Mouse (Mus musculus) right cerebral cortex, postnatal 10 days (tissue): ENCODE measurements around the gene Il2rb.
A peak's percentile ranks its signal among the peaks of the same experiment; 100 is the strongest.

Experiments used
- DNase-seq, 2 experiments: peaks; one replicate each; pipeline ENCODE4 v3.0.0; 2021; ENCODE audit warnings: low spot score in 2 of 2

Il2rb gene

DNA sequence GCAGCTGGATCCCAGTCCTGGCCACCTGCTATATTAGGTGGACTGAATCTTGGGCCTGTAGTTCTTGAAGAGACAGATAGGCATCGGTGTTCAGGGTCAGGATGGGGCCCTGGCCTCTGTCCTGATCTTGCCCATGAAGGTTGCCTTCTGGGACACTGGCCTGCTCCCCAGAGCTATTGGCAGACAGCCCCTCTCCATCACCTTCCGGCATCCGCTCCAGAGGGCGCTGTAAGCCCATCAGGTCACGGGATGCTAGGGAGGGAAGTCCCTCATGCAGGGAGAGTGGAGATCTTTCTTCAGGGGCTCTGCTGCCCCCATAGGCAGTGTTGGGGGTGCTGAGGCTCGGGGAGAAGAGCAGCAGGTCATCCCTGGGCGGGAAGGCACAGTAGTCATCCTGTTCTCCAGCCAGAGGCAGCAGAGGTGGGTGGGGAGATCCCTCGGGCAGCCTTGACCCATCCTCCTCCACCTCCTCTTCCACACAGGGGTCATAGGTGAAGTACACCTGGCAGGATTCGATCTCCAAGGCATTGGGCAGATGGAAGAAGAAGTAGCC lies 13.5 kb downstream of the Il2rb start:
- DNase-seq: no peak

DNA sequence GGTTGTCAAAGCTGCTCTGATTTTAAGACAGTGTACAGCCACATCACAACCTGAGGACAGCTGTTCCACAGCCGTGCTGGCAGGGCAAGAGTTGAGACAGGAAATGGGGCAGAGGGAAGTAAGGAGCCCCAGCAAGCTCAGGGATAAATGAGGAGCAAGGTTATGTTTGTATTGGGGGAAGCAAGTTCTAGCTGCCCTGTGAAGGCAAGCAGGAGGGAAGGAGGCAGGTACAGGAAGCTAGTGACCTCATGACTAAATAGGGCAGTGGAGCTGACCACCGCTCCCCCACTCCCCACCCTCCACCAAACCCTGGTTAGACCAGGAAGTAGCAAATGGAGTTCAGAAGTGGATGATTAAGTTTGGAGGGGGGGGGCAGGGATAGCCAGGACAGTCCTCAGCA lies 14.1 kb downstream of the Il2rb start:
- DNase-seq: no peak

DNA sequence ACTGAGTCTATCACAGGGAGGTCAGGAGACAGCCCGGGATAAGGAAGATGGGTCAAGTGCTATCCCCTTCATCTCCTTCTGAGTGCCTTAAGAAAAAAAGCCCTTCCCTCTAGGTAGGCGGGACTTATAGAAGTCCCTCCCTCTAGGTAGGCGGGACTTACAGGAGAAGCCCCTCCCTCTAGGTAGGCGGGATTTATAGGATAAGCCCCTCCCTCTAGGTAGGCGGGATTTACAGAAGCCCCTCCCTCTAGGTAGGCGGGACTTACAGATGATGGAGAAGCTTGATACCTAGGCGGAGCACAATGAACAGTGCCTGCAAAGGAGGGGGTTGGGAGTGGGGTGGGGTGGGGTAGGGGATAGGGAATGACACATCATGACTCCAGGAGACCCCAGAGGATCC lies 15.0 kb downstream of the Il2rb start:
- DNase-seq: no peak

DNA sequence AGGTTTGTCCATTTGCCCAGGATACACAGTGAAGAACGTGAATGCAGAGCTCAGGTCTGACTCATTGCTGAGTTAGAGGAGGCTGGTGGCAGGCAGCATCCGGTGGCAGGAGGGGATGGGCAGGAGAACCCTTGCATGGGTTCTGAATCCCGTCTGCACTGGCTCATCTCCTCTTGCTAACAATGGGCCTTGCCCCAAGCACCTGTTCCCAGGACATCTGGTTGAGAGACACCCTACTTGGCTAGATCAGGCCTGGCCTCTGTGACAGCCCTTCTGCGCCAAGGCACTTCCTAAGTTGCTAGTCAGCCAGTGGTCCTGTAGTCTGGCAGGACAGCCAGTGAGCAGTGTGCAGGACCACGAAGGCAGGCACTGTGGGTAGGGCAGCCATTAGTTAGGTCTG lies 15.6 kb downstream of the Il2rb start:
- DNase-seq: no peak

DNA sequence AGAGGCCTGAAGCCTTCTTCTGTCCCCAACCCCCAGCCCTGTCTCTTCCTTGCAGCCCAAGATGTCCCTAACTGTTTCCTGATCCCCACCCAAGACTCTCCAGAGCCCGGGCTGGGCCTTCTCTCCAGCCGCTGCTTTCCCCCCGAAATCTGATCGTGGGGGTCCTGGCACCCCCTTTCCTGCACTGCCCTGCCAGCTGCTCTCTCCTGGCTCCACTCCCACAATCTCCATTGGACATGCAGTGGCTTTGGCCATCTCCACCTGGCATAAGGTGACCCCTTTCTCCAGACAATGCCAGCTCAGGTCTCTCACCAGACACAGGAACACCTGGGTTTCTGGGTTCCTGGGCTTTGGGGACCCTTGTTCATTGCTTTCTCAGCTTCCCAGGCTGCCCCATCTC lies 17.0 kb downstream of the Il2rb start:
- no peak for DNase-seq

DNA sequence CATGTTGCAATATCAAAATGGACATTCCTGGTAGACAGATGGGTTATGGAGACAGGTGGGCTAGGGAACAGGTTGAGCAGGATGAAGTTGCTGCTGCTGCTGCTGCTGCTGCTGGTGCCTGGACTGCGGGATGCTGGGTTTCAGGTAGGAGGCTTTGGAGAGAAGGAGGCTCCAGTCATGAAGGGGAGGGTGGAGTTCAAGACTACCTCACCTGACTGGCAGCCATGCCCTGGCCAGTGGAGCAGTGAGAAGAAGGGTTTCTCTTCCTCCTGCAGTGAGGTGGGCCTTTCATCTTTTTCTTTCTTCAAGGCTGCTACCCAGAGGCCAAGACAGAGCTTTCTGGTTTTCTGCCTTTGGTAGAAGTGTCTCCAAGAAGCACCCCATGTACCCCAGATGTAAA lies 18.2 kb downstream of the Il2rb start:
- DNase-seq: no peak

DNA sequence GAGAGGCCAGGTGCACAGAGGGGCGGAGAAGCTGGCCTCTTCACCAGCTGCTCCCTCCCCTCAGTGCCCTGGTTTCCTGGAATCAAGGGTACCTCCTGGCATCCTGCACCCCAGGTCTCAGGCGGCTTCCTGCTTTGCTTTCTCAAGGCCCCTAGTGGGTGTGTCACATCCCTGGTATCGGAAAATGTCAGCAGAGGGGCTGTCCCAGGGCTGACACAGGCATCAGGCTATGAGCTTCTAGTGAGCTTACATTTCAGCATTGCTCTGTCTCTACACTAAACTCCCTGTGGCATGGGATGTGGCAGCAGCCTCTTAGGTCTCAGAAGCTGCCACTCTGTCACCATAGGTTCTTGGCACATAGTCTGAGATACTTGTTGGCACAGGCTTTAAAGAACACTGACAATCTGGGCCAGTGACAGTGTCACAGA lies 19.5 kb downstream of the Il2rb start:
- DNase-seq: no peak

DNA sequence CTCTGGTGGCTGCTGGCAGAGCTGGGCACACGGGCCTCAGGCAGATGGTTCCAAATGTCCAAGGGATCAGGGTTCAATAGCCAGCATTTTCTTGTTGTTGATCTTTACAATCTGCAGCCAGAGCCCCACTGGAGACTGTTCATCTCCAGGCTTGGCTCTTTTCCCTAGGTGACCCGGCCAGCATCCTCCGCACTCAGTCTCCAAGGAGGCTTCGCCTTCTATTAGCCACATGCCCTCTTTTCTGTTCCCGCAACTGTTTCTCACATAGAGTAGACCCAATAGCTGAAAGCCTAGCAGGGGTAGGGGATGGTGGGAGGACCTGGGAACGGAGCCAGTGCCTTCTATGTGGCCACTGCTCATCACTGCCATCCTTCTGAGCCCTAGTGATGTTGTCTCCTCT lies 21.6 kb downstream of the Il2rb start:
- no peak for DNase-seq

DNA sequence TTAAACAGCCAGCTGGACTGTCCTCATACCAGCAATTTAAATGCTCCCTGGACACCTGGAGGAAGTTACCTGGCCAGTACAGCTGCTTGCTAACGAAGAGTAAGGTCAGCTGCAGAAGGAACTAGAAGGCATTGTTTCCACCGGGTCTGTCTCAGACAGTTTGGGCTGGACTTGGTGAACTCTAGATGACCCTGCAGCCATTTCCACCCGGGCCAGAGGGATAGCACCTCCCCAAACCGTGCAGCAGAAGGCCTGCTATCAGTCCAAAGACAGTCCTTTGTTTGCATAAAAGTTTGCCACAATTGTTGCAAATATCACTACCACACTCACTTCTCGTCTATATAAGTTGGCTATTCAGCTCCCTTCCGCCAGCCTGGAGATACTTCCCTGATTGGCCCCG lies 23.2 kb downstream of the Il2rb start:
- DNase-seq: no peak

DNA sequence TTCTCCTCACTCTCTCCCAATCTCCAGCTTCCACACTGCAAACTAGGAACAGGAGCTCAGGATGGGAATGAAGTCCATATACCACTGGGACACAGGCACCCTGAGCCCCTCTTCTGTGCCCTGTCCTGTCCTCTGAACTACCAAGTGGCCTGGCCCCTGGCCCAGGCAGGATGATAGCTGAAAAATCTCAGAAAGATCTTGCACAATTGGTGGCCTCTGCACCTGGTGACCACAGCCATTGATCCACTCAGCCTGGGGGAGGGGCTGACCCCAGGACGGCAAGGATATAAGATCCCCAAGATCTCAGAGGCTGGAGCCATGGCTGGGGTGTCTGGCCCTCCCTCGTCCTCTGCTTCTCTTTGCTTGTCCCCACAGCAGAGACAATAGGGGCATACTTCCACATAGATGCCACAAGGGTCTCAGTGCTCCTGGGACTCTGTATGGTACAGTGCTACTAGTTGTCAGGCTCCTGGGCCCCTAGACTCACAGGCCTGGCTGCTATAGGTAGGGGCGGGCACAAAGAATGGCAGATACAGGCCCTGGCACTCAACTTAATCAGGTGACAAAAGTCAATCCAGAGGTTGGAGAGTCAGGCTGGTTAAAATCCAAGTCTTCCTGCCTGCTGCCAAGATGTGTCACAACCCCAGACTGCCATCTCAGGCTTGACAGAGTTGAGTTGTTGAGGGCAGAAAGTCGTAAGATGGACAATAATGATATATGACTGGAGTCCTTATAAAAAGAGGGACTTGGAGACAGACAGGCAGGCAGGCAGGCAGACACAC lies 24.4 kb downstream of the Il2rb start:
- no peak for DNase-seq

DNA sequence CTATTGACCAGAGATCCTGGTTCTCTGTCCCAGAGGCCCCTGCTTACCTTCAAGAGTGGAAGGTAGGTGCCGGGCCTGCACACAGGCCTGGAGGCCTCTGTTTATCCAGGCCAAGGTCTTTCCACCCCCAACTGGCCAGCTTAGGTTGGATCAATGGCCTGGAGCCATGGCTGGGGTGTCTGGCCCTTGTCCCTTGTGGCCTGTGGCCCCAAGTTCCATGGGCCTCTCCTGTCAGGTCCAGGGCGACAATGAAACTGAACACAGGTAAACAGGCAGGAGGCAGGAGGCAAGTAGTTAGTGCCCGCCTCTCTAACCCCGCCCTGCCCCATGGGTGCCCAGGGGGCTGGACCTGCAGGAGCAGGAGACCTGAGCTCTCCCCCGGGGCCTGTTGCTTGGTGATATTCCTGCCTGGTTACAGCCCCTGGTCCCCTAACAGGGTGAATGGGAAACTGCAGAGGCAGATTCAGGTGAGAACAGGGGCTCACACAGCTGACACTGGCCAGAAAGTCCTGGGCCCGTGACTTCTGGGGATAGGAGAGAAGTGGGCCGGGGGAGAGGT lies 26.6 kb downstream of the Il2rb start, which contains the start of gene Tmprss6:
Gene Tmprss6 (minus strand): TSS at position 256 of the 559 bp plus-strand sequence.
- DNase-seq: no peak

DNA sequence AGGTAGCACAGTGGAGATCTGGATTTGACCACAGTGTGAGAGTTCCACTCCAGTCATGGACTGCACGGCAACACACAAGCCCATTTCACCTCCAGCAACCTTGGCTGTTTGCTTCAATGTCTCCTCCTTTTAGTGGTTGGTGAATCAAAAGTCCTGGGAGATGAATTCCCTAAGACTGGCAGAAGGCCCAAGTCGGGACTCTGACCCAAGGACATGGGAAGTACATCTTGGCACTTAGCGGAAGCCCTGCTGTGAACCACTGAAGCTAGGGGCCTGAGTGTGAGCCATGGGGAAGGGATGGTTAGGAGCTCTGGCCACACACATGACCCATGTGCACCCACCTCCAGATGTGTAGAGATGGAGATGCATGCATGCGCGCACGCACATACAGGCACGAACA lies 27.5 kb downstream of the Il2rb start:
- DNase-seq: no peak

DNA sequence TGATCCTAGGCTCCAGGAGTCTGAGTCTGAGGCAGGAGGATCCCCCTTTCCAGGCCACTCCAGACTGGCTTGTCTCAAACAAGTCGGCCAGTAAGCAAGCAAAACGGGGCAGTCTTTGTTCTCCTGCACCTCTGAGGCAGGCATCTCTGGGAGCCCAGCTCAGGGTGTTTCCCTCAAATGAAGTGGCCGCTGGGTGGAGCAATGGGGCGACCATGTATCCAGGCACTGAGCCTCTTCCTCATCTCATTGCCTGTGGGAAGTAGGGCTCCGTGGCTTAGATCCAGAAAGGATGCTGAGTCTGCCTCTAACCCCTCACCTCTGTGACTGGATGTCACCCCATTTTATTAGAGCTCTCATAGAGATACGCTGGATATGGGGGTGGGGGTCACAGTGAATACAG lies 28.3 kb downstream of the Il2rb start:
- DNase-seq: no peak

DNA sequence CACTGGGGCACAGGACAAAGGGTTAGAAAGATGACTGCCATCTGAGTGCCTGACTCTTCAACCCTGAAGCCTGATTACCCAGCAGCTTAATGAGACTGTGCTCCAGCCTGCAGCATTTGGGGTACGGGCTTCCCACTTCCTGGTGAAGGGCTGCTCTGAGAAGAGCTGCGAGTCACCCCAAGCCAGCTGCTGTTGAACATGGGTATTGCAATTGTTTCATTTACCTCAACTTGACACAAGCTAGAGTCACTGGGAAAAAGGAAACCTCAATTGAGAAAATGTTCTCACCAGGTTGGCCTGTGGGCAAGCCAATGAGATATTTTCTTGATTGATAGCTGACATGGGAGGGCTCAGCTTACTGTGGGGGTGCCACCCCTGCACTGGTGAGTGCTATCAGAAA lies 32.1 kb downstream of the Il2rb start:
- no peak for DNase-seq

DNA sequence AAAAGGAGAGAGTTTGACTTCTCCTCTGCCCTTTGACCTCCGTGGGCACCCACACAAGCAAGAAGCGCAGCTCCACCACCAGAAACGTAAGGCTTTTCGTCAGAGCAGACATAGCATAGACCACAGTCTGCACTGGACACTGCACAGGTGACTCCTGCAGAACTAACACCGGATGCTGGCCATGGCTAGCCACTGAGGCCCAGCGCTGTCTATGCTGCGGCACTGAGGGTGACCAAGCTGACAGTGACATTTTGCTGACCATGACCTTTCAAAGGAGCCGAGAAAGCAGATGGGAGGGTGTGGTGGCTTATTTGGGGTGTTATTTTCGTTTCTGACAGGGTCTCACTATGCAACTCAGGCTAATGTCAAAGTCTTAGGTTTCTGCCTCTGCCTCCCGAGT lies 37.9 kb downstream of the Il2rb start:
- no peak for DNase-seq

DNA sequence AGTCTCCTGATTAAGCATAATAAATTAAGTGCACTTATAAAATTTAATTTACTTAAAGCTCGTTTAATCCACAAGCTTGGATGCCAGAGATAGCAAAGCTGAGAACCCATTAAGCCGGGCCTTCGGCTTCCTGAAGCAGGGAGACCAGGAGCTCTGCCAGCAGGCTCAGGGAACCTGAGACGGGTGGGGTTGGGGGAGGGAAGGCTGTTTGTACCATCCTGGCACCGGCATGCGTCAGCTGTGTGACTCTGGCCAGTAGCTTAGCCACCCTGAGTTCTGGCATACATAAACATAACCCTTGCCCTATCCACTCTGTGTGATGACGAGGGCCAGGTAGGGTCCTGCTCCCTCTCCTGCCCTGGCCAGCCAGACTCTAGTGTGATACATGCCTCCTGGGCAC lies 39.0 kb downstream of the Il2rb start:
- no peak for DNase-seq

DNA sequence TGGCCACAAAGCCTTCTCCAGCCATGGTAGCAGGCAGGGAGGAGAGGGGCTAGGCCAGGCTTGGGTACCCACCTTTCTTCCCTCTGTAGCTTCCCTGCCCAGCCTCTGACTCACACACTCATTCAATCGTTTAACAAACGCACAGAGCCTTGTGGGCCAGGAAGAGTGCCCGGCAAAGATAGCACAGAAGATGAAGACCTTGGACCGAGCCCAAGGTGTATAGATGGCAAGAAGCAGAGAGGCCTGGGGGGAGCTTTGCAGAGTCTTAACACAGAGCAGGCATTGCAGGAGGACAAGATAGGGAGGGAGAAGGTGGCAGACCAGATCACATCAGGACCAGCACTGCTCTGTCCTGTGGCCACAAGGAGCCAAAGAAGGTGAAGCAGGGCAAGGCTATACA lies 39.9 kb downstream of the Il2rb start:
- no peak for DNase-seq

DNA sequence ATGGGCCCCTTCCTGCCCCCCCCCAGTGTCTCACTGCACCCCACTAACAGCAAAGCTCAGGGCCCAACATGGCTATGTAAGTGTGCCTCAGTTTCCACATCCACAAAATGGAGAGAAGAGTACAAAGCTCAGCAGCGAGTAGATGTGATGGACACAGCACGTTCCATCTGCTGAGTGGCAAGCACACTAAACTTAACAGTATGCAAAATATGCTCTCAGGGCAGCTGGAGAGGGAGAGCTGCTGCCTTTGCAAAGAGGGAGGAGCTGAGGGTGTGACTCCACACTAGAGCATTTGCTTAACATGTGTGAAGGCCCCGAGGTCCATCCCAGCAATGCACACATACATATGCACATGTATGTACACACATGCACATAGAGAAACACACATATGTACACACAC lies 42.1 kb downstream of the Il2rb start:
- DNase-seq: no peak

DNA sequence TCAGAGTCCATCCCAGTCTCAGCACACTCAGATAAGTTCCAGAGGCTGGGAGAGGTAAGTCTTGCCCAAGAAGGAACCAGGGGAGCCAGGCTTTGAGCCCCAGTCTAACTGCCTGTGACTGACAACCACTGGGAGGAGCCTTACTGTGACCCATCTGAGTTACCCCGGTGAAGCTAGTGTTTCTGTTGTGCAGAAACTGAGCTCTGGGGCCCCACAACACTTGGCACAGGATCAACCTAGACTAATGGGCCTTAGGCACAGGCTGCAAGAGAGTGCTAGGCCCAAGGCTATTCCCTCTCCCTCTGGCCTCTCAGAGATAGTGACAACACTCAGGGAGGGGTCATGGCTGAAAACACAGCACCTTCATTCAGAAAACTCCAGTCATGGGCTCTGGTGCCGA lies 43.9 kb downstream of the Il2rb start:
- no peak for DNase-seq

DNA sequence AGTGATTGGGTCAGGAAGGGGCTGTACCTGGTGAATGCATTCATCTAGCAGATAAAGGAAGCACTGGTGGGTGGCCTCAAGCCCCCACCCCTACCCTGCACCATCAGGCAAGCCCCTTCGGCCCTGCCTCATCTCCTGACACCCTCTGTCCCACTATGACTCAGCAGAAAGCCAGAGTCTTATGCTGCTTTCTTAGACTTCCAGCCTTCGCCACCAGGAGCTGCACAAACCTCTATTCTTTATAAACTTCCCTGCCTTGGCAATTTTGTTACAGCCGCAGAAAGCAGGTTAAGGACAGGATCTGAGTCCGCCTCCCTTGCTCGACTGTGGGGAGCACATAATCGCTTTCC lies 44.7 kb downstream of the Il2rb start:
- no peak for DNase-seq

DNA sequence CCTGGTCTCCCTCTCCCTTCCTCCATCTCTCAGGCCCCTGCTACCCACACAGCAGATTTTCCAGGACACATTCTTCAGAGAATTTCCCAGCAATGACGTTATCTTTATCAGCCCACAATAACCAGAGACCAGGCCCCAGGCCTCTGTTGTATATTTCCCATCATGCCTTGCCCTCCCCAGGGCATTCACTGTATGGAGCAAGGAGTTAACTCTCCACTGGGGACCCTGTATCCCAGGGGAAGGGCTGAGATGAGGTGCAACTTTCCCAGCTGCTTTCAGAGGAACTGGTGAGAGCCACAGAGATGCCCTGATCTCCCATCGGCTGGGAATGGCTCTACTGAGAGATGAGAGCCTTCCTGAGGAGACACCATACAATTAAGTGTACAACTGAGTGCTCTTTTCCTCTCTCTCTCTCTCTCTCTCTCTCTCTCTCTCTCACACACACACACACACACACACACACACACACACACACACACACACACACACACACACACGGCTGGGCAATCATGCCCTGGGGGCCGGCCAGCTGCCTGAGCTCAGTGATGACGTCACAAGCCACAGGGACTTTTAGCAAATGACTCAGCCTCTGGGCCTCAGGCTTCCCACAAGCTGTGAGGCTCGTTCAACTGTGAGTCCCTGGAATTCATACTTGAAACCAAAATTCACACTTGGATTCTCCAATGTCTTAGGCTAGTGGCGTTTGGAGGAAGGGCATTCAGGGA lies 45.2 kb downstream of the Il2rb start:
- DNase-seq: peak in 1 of 2 experiments; percentile 53

DNA sequence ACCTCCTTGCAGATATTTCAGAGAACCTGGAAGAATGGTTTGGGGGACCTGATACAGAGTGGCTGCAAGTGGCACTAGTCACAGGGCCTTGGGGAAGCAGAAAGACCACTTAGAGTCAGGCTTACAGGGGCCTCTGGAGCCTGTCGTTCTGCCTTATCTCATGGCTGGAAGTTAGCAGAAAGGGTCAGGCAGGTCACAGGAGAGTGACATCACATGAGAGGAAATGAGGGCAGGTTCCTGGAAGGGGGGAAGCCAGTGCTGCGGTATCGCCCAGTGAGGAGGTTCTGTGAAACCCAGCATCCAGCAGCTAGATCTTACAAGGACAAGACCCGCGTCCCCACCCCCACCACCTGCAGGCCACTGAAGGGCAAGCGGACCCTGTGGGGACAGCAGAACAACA lies 45.9 kb downstream of the Il2rb start:
- DNase-seq: no peak
